Mouse (Mus musculus): ENCODE data around the gene Gm17387.

DNA sequence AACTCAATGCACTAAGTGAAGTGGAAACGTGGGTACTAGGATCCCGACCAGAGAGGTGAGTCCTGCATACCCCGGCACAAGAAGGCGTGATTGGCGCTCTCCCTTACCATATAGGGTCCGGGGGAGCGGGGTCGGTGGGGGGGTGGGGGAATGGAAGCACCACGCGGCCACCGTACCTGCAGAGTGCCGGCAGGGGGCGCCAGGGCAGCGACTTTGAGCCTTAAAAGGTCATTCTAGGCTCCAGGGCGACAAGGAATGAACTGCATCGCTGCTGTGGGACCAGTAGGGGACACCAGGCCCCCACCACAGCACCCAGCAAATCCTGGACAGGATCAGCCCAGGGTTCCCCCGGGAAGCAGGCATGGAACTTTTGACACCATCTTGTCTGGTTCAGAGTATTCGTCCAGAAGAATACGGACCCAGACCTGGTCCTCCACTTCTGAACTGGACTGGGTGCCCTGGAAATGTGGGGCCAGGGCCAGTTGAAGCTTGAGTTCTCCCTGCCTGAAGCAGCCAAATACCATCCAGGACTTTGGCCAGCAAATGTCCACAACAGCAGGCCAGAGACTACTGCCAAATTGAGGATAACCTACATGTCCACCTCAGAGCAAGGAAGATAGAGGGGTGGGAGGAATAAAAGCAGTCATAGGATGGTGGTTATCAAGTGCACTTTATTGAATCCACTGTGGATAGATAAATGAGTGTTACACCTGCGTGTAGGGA, 19.8 kb upstream of the Gm17387 start:
- TF ChIP-seq CTCF (IDR thresholded peaks at IDR 0.05; ENCODE audit: control insufficient read depth, insufficient read depth, low read length) (peak; percentile 94), POLR2A (IDR thresholded peaks at IDR 0.05; ENCODE audit: borderline replicate concordance, control insufficient read depth, low read depth, low read length) (no peak)
